Mouse (Mus musculus): ENCODE data around the gene Lingo3. TPM values are rescaled to one million over a fixed set of nuclear protein-coding genes. Genes with fewer than 3 reads are reported as not detected.
"Not testable (repeated sequence)": the region's sequence is repeated elsewhere in the genome, so short reads cannot be mapped to it uniquely, and the experiment has no call there.

Gene Lingo3
- polyA plus RNA-seq, 1 experiment from 2014 or later, result 0.18 TPM

DNA sequence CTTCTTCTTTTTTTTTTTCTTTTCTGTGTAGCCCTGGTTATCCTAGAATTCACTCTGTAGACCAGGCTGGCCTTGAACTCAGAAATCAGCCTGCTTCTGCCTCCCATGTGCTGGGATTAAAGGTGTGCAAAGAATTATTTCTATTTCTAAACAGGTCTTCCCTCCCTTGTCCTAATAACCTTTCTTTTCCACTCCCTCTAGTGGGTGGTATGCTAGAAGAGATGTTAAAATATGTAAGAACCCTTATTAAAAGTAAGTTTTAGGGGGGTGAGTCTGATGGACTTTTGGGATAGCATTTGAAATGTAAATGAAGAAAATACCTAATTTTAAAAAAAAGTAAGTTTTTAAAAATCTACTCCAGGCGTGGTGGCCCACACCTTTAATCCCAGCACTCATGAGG is 20.5 kb downstream of the Lingo3 start:
- DNase-seq (ENCODE audit: low spot score), result no peak

DNA sequence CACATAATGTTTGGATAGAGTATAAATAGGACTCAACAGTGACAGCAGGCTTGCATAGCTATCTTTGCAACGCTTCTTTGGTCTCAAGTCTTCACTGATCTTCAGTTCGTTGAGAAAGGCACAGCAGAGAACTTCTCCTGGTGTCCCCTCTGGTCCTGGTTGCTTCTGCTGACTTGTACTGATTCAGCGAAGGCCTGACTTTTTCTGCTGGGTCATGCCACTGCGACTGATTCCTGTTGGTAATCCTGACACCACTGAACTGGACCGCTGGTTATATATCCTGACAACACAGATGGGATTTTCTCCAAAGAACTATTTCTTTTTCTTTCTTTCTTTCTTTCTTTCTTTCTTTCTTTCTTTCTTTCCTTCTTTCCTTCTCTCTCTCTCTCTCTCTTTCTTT is 21.3 kb downstream of the Lingo3 start:
- no peak for DNase-seq (ENCODE audit: low spot score)

DNA sequence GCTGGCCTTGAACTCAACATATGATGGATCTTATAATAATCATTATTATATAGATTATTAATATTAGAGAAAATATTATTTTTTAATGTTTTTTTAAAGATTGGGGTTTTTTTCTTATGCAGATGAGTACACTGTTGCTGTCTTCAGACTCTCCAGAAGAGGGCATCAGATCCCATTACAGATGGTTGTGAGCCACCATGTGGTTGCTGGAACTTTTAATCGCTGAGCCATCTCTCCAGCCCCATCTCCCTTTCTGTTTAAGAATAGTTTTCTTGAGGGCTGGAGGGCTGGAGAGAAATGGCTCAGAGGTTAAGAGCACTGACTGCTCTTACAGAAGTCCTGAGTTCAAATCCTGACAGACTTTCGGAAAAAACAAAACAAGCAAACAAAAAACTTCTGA is 21.8 kb downstream of the Lingo3 start:
- DNase-seq (ENCODE audit: low spot score), result peak; percentile 40

DNA sequence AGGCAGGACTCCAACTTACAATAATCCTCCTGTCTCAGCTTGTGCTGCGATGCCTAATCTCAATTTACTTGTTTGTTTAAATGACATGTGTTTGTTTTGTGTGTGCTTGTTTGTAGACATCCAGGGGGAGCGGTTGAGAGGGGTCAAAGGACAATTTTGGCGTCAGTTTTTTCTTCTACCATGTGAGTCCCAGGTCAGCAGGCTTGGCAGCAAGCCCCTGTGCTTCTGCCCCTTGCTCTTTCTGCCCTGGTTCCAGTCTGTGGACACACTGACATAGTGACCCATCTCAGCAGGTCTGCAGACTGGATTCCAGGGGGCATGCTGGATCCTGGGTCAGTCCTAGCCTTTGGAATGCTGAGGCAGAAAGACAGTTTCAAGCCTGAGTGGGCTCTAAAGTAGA is 24.4 kb downstream of the Lingo3 start:
- no peak for DNase-seq (ENCODE audit: low spot score)

DNA sequence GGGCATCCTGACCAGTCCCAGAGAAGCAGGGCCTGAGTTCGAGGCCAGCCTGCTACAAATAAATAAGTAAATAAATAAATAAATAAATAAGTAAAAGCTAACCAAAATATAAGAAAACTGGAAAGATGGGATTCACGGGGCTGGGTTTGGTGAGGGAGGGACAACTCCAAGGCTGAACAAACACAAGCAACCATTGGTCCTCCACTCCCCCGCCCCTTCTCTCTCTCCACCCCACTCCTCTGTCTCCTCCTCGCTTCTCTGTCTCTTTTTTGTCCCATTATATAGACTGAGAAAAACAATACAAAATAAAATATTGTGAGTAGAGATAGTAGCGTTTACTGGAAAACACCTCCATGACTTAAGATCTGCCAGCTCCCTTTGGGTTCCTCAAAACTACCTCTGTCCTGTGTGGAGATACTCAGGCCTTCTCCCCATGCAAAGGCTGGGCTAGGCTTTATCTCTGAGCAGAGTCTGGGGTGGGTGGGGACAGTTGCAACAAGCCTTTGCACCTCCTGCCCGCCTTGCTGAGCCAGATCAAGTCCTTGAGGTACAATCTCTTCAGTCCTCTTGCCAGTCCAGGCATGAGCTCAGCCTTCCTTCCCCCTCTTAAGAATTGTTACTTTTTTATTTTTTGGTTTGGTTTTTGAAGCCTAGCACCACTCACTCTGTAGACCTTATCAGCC is 25.1 kb downstream of the Lingo3 start:
- no peak for DNase-seq (ENCODE audit: low spot score)

DNA sequence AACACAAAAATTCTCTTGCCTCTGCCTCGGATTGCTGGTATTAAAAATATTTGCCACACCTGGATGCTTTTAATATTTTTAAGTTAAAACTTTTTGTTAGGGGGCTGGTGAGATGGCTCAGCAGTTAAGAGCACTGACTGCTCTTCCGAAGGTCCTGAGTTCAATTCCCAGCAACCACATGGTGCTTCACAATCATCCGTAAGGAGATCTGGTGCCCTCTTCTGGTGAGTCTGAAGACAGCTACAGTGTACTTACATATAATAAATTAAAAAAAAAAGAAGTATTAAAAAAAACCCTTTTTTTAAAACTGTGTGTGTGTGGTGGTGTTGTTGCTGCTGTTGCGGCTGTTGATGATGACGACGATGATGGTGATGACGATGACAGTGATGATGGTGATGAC is 25.9 kb downstream of the Lingo3 start:
- not testable (repeated sequence) for DNase-seq (ENCODE audit: low spot score)

DNA sequence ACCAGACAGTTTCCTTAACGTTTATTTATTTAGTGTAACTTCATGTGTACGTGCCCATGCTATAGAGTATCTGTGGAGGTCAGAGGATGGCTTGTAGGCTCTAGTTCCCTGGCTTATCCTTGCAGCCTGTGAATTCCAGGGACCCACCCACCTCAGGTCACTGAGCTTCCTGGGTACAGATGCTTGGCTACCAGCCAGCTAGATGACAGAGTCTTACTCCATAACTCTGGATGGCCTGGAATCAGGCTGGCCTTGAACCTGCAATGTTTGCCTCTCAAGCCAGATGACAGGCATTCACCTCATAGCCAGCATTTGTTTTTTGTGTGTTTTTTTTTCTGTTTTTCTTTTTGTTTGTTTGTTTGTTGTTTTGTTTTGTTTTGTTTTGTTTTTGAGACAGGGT is 26.7 kb downstream of the Lingo3 start:
- DNase-seq (ENCODE audit: low spot score), result no peak

DNA sequence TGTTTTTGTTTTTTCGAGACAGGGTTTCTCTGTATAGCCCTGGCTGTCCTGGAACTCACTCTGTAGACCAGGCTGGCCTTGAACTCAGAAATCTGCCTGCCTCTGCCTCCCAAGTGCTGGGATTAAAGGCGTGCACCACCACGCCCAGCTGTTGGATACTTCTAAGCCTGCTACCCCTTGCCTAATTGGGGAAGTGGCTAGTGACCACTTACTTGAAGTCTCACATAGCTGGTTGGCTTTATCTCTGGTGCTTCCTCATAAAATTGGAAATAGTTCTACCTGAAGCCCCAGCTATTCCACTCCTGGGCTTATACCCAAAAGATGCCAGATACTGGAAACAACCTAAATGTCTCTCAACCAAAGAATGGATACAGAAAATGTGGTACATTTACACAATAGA is 27.5 kb downstream of the Lingo3 start:
- DNase-seq (ENCODE audit: low spot score), result not testable (repeated sequence)

DNA sequence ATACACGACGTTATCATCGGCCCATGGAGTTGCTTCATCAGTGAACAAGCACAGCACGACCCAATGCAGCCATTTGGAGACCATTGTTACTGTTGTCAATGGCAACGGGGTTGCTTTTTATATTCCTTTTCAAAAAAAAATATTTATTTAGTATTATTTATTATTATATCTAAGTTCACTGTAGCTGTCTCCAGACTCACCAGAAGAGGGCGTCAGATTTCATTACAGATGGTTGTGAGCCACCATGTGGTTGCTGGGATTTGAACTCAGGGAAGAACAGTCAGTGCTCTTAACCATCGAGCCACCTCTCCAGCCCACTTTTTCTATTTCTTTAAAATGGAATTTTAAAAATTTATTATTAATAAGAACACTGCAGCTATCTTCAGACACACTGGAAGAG is 29.0 kb downstream of the Lingo3 start:
- DNase-seq (ENCODE audit: low spot score), result no peak

DNA sequence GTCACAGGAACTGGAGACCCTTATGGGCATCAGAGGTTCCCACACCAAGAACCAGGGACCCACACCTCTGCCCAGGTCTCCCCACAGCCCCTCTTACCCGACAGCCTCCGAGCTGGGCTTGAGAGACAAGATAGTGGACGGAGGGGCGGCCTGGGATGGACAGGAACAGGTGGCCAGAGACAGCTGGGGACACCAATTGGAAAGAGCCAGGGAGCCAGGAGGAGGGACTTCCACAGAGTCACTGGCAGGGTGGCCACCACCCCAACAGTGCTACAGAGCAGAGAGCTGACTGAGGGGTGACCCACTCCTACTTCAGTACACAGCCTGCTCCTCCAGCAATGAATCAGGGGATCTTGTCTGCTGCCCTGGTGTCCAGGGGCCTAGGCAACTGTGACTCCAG is 30.5 kb downstream of the Lingo3 start, which contains the start of gene Jsrp1:
Jsrp1 (minus strand) TSS at position 133 of the 400 bp plus-strand sequence.
- no peak for DNase-seq (ENCODE audit: low spot score)

DNA sequence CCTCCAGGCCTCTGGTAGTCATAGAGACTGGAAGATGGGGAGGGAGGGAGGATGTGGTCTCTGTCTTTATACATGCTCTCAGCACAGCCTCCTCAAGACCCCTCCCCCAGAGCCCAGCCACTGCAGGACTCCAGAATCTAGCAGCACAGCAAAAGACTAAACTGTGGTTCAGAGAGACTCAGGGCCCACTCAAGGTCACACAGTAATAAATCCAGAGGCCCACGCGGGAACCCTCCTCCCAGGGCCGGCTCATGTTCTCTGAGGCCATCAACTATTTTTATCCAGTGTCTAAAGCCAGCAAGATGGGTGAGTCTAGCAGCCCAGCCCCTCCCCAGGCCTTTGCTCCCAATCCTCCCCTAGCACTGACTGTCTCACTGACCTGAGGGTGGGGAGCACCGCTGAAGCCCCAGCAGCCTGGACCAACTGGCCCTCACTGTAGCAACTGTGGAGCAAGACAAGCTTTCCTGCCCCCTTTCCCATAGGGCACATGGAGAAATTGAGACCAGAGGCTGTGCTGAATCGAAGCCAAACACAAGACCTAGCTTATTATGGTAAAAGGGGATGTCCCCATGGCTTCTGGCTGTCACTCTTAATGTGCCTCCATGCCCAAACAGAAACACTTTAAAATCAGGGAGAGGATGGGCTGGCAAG is 31.3 kb downstream of the Lingo3 start:
- DNase-seq (ENCODE audit: low spot score), result no peak

DNA sequence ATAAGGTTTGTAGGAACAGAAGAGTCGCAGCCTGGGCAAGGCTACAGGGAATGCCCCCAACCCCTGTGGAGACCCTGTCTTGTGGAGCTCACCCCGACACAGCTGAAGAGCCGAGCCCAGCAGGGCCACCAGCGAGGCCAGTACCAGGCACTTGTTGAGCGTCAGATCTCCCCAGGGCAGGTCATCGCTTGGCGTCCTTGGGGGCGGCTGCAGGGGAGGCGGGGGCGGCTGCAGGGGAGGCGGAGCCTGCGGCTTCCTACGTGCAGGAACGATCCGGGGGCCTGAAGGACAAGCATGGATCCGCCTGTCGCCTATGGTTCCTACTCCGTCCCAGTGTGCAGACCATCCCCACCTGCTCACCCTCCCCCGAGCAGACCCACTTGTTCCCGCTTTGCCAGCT is 33.8 kb downstream of the Lingo3 start:
- no peak for DNase-seq (ENCODE audit: low spot score)

DNA sequence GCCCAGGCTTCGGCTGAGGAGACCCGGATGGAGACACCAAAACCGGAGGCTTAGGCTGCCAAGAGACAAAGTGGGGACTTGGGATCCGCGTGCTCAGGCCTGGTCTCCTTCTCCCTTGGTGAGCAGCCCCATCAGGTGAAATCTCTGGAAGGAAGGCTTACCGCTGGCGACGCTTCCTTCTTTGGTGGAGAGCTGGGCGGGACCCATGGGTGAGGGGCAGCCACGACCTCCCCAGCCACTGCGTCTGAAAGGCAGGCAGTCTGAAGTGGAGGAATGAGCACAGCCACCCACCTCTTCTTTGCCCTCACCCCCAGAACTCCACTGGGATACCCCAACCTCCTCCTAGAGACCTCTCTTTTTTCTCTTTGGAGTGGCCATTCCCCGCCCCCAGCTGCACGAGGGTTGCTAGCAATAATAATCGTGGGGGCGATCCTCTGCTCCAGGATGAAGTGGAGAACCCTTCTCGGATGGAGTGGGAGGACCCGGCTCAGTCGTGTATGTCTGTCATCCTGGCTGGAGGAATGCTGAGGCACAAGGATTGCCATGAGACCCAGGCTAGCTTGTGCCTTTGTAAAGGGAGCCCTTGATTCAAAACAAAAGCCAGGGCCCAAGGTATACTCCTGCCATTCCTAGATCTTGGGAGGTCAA is 34.7 kb downstream of the Lingo3 start:
- DNase-seq (ENCODE audit: low spot score), result no peak

DNA sequence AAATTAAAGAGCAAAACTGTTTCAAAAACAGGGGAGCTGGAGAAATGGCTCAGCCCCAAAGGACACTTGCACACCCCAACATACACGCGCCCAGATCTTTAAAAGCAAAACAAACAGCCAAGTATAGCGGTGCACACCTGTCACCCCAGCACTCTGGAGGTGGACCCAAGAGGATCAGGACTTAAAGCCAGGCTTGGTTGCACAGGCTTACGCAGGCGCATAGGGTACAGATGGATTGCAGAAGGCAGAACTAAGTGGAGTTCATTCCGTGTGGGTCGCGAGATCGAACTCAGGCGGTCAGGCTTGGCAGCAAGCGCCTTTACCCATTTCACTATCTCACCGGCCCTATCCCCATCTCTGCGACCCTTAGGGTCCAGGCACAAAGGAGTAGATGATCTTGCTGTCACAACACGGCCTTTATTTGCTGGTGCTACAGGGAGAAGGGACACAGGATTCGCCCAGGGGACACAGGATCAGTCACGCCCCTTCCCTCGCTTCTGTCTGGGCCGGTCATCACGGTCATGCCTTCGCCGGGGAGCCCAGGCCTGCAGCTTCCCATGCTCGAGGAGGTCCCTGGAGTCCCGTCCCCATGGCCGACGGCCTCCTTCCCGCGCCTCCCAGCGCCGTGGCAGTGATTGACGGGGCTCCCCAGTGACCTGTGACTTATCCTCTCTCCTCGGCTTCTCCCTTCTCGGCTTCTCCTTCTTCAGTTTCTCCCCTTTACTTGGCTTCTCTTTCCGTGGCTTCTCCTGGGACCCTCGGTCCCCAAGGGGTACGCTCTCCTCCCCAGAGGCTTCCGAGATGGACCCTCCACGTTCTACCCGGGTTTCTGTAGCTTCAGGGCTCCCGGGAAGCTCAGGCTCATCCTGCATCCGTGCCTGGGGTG is 35.5 kb downstream of the Lingo3 start:
- DNase-seq (ENCODE audit: low spot score), result no peak

DNA sequence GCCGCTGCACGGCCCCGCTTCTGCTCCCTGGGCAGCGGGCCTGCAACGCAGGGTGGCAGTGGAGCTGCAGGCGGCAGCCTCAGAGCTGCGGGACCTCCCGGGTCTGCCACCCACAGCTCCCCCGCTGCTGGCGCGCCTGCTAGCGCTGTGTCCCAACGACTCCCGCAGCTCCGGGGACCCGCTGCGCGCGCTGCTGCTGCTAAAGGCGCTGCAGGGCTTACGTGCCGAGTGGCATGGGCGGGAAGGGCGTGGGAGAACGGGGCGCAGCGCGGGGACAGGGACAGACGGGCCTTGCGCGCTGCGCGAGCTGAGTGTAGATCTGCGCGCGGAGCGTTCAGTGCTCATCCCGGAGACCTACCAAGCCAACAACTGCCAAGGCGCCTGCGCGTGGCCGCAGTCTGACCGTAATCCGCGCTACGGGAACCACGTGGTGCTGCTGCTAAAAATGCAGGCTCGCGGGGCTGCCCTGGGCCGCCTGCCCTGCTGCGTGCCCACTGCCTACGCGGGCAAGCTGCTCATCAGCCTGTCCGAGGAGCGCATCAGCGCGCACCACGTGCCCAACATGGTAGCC is 36.7 kb downstream of the Lingo3 start:
- DNase-seq (ENCODE audit: low spot score), result peak; percentile 36

DNA sequence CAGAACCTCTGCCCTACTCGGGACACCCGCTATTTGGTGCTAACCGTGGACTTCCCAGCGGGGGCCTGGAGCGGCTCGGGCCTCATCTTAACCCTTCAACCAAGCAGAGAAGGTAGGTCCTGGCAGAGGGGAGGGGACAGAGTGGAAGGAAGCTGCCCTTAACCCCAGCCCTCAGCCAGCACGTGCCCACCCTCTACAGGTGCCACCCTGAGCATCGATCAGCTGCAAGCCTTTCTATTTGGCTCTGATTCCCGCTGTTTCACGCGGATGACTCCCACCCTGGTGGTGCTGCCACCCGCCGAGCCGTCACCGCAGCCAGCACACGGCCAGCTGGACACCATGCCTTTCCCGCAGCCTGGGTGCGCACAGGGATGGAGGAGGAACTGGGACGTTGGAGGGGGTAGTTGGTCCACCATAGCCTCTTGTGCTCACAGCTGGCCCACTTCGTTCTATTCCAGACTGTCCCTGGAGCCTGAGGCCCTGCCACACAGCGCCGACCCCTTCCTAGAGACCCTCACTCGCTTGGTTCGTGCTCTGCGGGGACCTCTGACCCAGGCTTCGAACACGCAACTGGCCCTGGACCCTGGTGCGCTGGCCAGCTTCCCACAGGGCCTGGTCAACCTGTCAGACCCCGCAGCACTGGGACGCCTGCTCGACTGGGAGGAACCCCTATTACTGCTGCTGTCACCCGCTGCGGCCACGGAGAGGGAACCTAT is 37.3 kb downstream of the Lingo3 start:
- no peak for DNase-seq (ENCODE audit: low spot score)

DNA sequence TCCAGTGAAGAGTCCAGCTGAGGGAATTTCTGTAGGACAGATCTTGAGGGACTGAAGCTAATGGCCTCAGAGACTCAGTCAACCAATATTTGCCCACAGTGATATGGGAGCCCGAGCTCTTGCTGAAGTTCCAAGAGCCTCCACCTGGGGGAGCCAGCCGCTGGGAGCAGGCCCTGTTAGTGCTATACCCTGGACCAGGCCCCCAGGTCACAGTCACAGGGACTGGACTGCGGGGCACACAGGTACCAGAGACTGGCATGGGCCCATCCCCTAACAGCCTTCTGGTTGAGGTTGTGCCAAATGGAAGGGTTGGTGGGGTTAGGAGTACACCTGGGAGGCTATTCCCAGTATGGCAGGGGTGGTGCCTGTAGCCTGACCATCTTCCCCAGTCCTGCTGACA is 37.9 kb downstream of the Lingo3 start:
- DNase-seq (ENCODE audit: low spot score), result peak; percentile 61

DNA sequence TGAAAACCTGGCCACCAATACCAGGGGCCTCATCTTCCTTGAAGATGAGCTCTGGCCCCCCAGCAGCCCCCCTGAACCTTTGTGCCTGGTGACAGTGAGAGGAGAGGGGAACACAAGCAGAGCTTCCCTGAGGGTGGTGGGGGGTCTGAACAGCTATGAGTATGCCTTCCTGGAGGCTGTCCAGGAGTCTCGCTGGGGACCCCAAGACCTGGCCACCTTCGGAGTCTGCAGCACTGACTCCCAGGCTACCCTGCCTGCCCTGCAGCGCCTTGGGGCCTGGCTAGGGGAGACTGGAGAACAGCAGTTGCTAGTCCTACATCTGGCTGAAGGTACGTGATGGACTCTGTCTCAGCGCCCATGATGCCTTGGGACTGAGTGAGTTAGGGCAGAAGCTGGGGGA is 38.5 kb downstream of the Lingo3 start:
- DNase-seq (ENCODE audit: low spot score), result no peak

DNA sequence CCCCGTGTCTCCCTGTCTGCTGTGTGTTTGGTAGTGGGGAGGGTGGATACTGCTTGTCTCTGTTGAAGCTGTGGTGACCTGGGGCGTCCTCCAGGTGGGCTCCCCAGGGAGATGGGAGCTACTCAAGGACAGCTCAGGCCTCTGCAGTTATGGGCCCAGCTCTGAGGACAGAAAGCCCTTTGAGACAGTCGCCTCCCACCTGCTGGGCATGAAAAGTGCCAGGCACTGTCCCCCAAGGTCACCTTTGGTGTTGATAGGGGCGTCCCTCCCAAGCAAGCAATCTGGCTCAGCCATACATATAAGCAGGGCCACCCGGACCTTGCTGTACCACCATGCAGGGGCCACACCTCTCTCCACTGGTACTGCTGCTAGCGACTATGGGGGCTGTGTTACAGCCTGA is 38.9 kb downstream of the Lingo3 start, which contains the start of gene Amh:
Amh (plus strand) TSS at position 328 of the 400 bp plus-strand sequence.
- DNase-seq (ENCODE audit: low spot score), result no peak

DNA sequence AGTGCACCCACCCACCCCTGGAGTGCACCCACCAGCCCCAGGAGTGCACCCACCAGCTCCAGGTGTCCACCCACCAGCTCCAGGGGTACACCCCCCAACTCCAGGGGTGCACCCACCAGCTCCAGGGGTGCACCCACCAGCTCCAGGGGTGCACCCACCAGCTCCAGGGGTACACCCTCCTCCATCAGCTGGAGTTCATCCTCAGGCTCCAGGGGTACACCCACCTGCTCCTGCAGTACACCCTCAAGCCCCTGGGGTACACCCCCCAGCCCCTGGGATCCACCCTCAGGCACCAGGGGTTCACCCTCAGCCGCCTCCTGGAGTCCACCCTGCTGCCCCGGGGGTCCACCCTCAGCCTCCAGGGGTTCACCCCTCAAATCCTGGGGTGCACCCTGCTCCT is 39.5 kb downstream of the Lingo3 start:
- no peak for DNase-seq (ENCODE audit: low spot score)

DNA sequence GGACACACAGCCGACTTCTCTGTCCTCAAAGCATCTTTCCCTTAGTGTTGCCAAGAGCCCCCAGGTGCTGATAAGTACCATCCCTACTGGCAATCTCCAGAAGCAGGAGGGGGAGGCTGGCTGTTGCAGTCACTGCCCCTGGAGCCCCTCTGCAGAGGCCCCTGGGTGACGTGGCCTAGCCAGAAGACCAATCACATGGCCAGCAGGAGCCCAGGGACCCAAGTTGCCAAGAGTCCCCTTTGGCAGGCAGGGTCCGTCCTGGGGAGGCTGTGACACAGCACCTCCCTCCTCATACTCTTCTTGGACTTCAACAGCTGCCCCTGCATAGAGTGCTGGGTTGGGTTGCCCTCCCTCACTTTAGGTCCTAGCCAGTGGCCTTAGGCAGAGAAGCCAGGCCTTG is 40.8 kb downstream of the Lingo3 start:
- DNase-seq (ENCODE audit: low spot score), result no peak
